Mouse (Mus musculus) embryonic facial prominence, embryonic 14.5 days (tissue): ENCODE results near the gene Slc8a1. TPM values are rescaled to one million over a fixed set of nuclear protein-coding genes. Genes with fewer than 3 reads are reported as not detected.

Experiments
- ATAC-seq: fragments of 200-750 bp; cut with Nextera tagmentation; 2 replicates; pipeline ENCODE4 v1.8.0; 2017; ENCODE audit warnings: low read depth, moderate number of reproducible peaks, moderate TSS enrichment
- DNase-seq: peaks from one replicate; pipeline ENCODE4 v3.0.0-alpha.2; 2015; ENCODE audit warnings: low spot score
- H3K27ac ChIP-seq: fragments of 300-500 bp; sonication (generic); replicated peaks from 2 replicates; pipeline ENCODE4 v1.5.1; 2014; ENCODE audit warnings: low read depth, mild to moderate bottlenecking, low read length, moderate library complexity
- H3K27me3 ChIP-seq: fragments of 300-500 bp; sonication (generic); replicated peaks from 2 replicates; pipeline ENCODE4 v1.6.1; 2014; ENCODE audit warnings: low read length; ENCODE audit not compliant: control insufficient read depth, insufficient read depth
- H3K36me3 ChIP-seq: fragments of 300-500 bp; sonication (generic); 2 replicates; pipeline ENCODE4 v1.6.1; 2014; ENCODE audit warnings: low read length, mixed read lengths; ENCODE audit not compliant: control insufficient read depth, insufficient read depth
- H3K4me1 ChIP-seq: fragments of 300-500 bp; sonication (generic); 2 replicates; pipeline ENCODE4 v1.6.1; 2014; ENCODE audit warnings: antibody characterized with exemption, low read length; ENCODE audit not compliant: control insufficient read depth, insufficient read depth
- H3K4me2 ChIP-seq: fragments of 300-500 bp; sonication (generic); 2 replicates; pipeline ENCODE4 v1.6.1; 2014; ENCODE audit warnings: low read depth, mild to moderate bottlenecking, low read length, moderate library complexity, mixed read lengths
- H3K4me3 ChIP-seq: fragments of 300-500 bp; sonication (generic); 2 replicates; pipeline ENCODE4 v1.5.1; 2014; ENCODE audit warnings: low read depth, mild to moderate bottlenecking, low read length
- H3K9ac ChIP-seq: fragments of 300-500 bp; sonication (generic); 2 replicates; pipeline ENCODE4 v1.6.1; 2014; ENCODE audit warnings: low read depth, mild to moderate bottlenecking, low read length, moderate library complexity, mixed read lengths
- H3K9me3 ChIP-seq: fragments of 300-500 bp; sonication (generic); 2 replicates; pipeline ENCODE4 v1.6.1; 2016; ENCODE audit warnings: low read length; ENCODE audit not compliant: control insufficient read depth
- WGBS: fragments of 180-500 bp; shearing (Covaris S2); extraction: QIAGEN DNeasy Blood & Tissue Kit; methylation state at CpG from one replicate; pipeline ENCODE4 v1.1.7; 2014; 5-methylcytosine and 5-hydroxymethylcytosine counted together
- polyA plus RNA-seq: library from polyadenylated mRNA; unstranded; fragments of >200 nt; fragmentation: Nextera tagmentation; extraction: Ambion mirVana; gene quantifications from 2 replicates; pipeline ENCODE4 v1.2.1, GENCODE M21; 2014

Gene Slc8a1
- polyA plus RNA-seq, 1 experiment from 2014 or later = 4.6 TPM

DNA sequence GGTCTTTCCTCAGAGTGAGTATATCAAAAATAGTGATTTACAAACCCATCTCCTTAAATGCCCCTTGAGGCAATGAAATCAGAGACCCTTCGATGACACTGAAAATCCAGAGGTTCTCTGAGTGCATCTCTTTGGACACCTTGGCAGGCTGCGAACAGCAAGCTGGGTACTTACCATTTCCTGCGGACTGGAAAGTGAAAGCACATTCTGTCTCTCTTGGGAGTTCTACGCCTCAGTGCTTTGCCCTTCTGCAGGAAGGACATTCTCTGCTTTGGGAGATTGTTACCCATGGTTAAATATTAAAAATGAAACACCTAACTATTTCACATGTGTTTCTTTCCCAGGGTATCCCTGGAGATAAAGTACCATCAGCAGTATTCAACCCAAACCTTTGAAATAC is 354.7 kb downstream of the Slc8a1 start:
- no peak for ATAC-seq
- H3K4me1 ChIP-seq = no peaks in the 10 kb centered on the region
- no peak overlapping the region for H3K9ac ChIP-seq
- H3K9me3 ChIP-seq = no peaks in the 10 kb centered on the region
- no peaks in the 10 kb centered on the region for H3K27me3 ChIP-seq
- no peaks in the 10 kb centered on the region for H3K36me3 ChIP-seq
- H3K27ac ChIP-seq = no peak overlapping the region
- WGBS = 85% methylated on average over 4 of the region's 4 CpGs
- no peak overlapping the region for H3K4me3 ChIP-seq
- H3K4me2 ChIP-seq = no peak overlapping the region
- DNase-seq = no peak

- Histone ChIP-seq H3K4me2 (no peak overlapping the region), H3K27me3 (no peaks in the 10 kb centered on the region), H3K4me1 (no peaks in the 10 kb centered on the region), H3K9ac (no peak overlapping the region), H3K36me3 (no peaks in the 10 kb centered on the region), H3K9me3 (no peaks in the 10 kb centered on the region), H3K27ac (no peak overlapping the region), H3K4me3 (no peak overlapping the region)
- WGBS = 77% methylated on average over 7 of the region's 7 CpGs
- no peak for DNase-seq
- no peak for ATAC-seq
Measured at GRCm38 (mm10) chr17:81378436-81378835, 359.7 kb downstream of the Slc8a1 start.

DNA sequence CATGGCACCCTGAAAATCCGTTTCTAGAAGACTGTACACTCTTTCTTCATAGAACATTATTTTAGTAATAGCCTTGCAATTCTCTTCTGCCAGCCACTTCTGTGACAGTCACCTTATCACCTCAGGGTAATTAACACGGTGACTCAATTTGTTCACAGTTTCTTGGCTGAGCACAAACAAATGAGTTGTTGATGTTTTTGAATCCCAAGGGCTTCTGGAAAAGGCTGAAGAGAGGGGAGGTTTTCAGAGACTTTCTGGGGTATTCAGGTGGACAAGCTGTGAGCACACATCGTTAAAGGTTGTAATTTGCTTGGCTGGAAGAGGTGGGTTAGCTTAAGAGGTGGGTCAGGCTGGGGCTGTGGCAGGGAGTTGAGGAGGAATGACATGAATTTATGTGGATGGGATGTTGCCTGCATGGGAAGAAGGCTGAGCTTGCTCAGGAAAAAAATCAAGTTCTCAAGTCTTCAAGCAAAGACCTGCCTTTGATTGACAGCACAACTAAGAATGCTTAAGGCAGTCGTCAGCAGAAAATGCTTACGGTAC is 360.3 kb downstream of the Slc8a1 start:
- H3K4me1 ChIP-seq = no peaks in the 10 kb centered on the region
- 54% methylated on average over 5 of the region's 5 CpGs for WGBS

GRCm38 (mm10) chr17:81377195-81377594 is 361.0 kb downstream of the Slc8a1 start:
- Histone ChIP-seq H3K4me1 (no peaks in the 10 kb centered on the region), H3K27ac (no peak overlapping the region), H3K36me3 (no peaks in the 10 kb centered on the region), H3K27me3 (no peaks in the 10 kb centered on the region), H3K4me3 (no peak overlapping the region), H3K9ac (no peak overlapping the region), H3K4me2 (no peak overlapping the region), H3K9me3 (no peaks in the 10 kb centered on the region)
- ATAC-seq = no peak
- DNase-seq = no peak
- 45% methylated on average over 1 of the region's 1 CpGs for WGBS

More for the DNA sequence above, 360.3 kb downstream of the Slc8a1 start:
- ATAC-seq = no peak
- Histone ChIP-seq H3K36me3 (no peaks in the 10 kb centered on the region), H3K9me3 (no peaks in the 10 kb centered on the region), H3K9ac (no peak overlapping the region), H3K4me2 (no peak overlapping the region), H3K27ac (no peak overlapping the region), H3K4me3 (no peak overlapping the region), H3K27me3 (no peaks in the 10 kb centered on the region)
- no peak for DNase-seq

- Histone ChIP-seq H3K9me3 (no peaks in the 10 kb centered on the region), H3K4me2 (no peak overlapping the region), H3K4me1 (no peaks in the 10 kb centered on the region), H3K4me3 (no peak overlapping the region), H3K27ac (no peak overlapping the region), H3K36me3 (no peaks in the 10 kb centered on the region), H3K9ac (no peak overlapping the region), H3K27me3 (no peaks in the 10 kb centered on the region)
- no peak for DNase-seq
- WGBS = 91% methylated on average over 6 of the region's 6 CpGs
- ATAC-seq = no peak
Measured at GRCm38 (mm10) chr17:81375901-81376300, 362.3 kb downstream of the Slc8a1 start.

- Histone ChIP-seq H3K9ac (no peak overlapping the region), H3K36me3 (no peaks in the 10 kb centered on the region), H3K9me3 (no peaks in the 10 kb centered on the region), H3K4me2 (no peak overlapping the region), H3K4me1 (no peaks in the 10 kb centered on the region), H3K27me3 (no peaks in the 10 kb centered on the region), H3K4me3 (no peak overlapping the region), H3K27ac (no peak overlapping the region)
- no peak for DNase-seq
- 82% methylated on average over 2 of the region's 2 CpGs for WGBS
- ATAC-seq = no peak
Measured at GRCm38 (mm10) chr17:81369036-81369435, 369.1 kb downstream of the Slc8a1 start.

DNA sequence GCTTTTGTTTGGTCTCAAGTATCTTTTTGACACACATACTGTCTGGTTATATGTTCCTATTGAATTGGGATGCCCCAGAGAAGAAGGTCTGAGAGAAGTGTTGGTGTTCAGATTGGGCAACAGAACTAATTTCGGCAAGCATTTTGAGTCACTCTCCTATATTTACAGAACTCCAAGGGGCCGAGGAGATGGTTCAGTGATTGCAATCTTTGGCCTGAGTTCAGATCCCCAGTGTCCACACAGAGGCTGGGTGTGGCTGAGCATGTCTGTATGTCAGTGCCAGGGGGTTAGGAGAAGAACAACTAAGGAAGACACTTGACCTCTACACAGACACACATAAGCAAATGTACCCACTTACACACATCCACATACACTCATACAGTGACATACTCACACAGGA is 369.7 kb downstream of the Slc8a1 start:
- ATAC-seq (no peak), DNase-seq (no peak)
- H3K27me3 ChIP-seq = no peaks in the 10 kb centered on the region
- H3K36me3 ChIP-seq = no peaks in the 10 kb centered on the region
- no peak overlapping the region for H3K4me3 ChIP-seq
- H3K4me2 ChIP-seq = no peak overlapping the region
- no peaks in the 10 kb centered on the region for H3K4me1 ChIP-seq
- H3K9me3 ChIP-seq = no peaks in the 10 kb centered on the region
- H3K27ac ChIP-seq = no peak overlapping the region
- H3K9ac ChIP-seq = no peak overlapping the region
- WGBS = 79% methylated on average over 2 of the region's 2 CpGs

DNA sequence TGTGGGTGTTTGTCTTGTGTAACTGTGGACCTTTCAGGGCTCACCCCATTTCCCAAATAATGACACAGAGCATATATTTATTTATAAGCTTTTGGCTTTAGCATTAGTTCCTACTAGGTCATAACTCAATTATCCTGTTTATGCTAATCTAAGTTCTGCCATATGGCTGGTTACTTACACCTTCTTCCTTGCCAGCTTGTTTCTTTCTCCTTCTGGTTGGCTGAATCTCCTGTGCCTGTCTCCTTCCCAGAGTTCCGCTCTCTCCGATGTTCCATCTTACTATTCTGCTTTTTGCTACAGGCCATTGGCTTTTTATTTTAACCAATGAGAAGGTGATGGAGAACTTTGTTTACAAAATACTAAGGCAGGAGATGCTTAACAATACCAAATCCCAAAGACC is 374.8 kb downstream of the Slc8a1 start:
- H3K27me3 ChIP-seq = no peaks in the 10 kb centered on the region
- no peak for DNase-seq
- no peak for ATAC-seq
- no peak overlapping the region for H3K9ac ChIP-seq
- no peaks in the 10 kb centered on the region for H3K36me3 ChIP-seq
- no peaks in the 10 kb centered on the region for H3K4me1 ChIP-seq
- H3K9me3 ChIP-seq = no peaks in the 10 kb centered on the region
- WGBS = 98% methylated on average over 2 of the region's 2 CpGs
- H3K4me3 ChIP-seq = no peak overlapping the region
- no peak overlapping the region for H3K27ac ChIP-seq
- H3K4me2 ChIP-seq = no peak overlapping the region

GRCm38 (mm10) chr17:81360571-81360970 is 377.6 kb downstream of the Slc8a1 start:
- 78% methylated on average over 2 of the region's 2 CpGs for WGBS
- Histone ChIP-seq H3K4me3 (no peak overlapping the region), H3K9me3 (peaks cover 4% of the 10 kb centered on the region; the same call in 1 of the 2 replicates)

More at GRCm38 (mm10) chr17:81360571-81360970, 377.6 kb downstream of the Slc8a1 start:
- Histone ChIP-seq H3K4me2 (no peak overlapping the region), H3K27me3 (no peaks in the 10 kb centered on the region), H3K9ac (no peak overlapping the region), H3K36me3 (no peaks in the 10 kb centered on the region), H3K4me1 (no peaks in the 10 kb centered on the region), H3K27ac (no peak overlapping the region)
- no peak for ATAC-seq
- no peak for DNase-seq
